Mouse (Mus musculus) embryonic facial prominence, embryonic 10.5 days (tissue): ENCODE data around the gene Otub2. TPM values are rescaled to one million over a fixed set of nuclear protein-coding genes. Genes with fewer than 3 reads are reported as not detected.

Source experiments
- polyA plus RNA-seq: library from polyadenylated mRNA; unstranded; fragments of >200 nt; fragmentation: Nextera tagmentation; extraction: Ambion mirVana; gene quantifications from 2 replicates; pipeline ENCODE4 v1.2.1, GENCODE M21; 2016

Otub2 gene
- polyA plus RNA-seq, 1 experiment from 2014 or later, result 8.7 TPM

Other genes starting within 250 kb of the Otub2 start
- 0.44 and 0.52 TPM in 2 replicates for gene Prima1, start 146.5 kb upstream of the Otub2 start, polyA plus RNA-seq
- 3.6 and 9.3 TPM in 2 replicates for gene Fam181a, start 77.7 kb upstream of the Otub2 start, polyA plus RNA-seq
- 0.51 and 0.75 TPM in 2 replicates for gene Asb2, start 32.7 kb upstream of the Otub2 start, polyA plus RNA-seq
- 0.35 and 0.60 TPM in 2 replicates for gene 9330161L09Rik, start 19.1 kb downstream of the Otub2 start, polyA plus RNA-seq
- gene Ddx24, start 37.1 kb downstream of the Otub2 start, polyA plus RNA-seq, result 97.1 and 106 TPM in 2 replicates
- 1.2 and 1.7 TPM in 2 replicates for gene Ifi27, start 45.5 kb downstream of the Otub2 start, polyA plus RNA-seq
- gene Ifi27l2a, start 55.0 kb downstream of the Otub2 start, polyA plus RNA-seq, result 0.38 and 0.86 TPM in 2 replicates
- not detected in 2 replicates for gene Ifi27l2b, start 68.5 kb downstream of the Otub2 start, polyA plus RNA-seq
- gene Ppp4r4, start 143.6 kb downstream of the Otub2 start, polyA plus RNA-seq, result 1.7 and 2.1 TPM in 2 replicates
- not detected in 2 replicates for gene Serpina10, start 242.8 kb downstream of the Otub2 start, polyA plus RNA-seq